Mouse (Mus musculus): ENCODE measurements at regions not wholly inside any gene's neighbourhood (a gene's known extent, or its start where the extent isn't known, plus 50 kb on each side); places are given as distances from the start of the nearest gene placed in this dataset.

GRCm38 (mm10) chr11:113148198-113148537 lies 366.1 kb downstream of the Sox9 start:
- no peak for TF ChIP-seq POLR2A (IDR thresholded peaks at IDR 0.05; ENCODE audit: insufficient read length, low read depth)
- TF ChIP-seq POLR2AphosphoS2 (IDR thresholded peaks at IDR 0.05; ENCODE audit: insufficient read length, low read depth), result no peak
- TF ChIP-seq USF1 (IDR thresholded peaks at IDR 0.05; ENCODE audit: low read depth), result no peak
- no peak for TF ChIP-seq TCF3 (IDR thresholded peaks at IDR 0.05; ENCODE audit: insufficient read length, low read depth)
- no peak for TF ChIP-seq MYOD1 (IDR thresholded peaks at IDR 0.05; ENCODE audit: control insufficient read depth in 1 of 3, insufficient read length in 2 of 3, low read depth in 2 of 3)
- TF ChIP-seq CEBPB (IDR thresholded peaks at IDR 0.05; ENCODE audit: insufficient read depth, poor library complexity, severe bottlenecking), result no peak
- no peak for TF ChIP-seq REST (IDR thresholded peaks at IDR 0.05; ENCODE audit: insufficient read depth, insufficient read length)
- no peak for TF ChIP-seq TCF12 (IDR thresholded peaks at IDR 0.05; ENCODE audit: insufficient read depth, poor library complexity, severe bottlenecking)

Measured in myocyte (in vitro differentiated cells).